Mouse (Mus musculus): Measurements from ENCODE around the gene Tsx. TPM values are rescaled to one million over a fixed set of nuclear protein-coding genes. Genes with fewer than 3 reads are reported as not detected.

Gene Tsx
- total RNA-seq, 2 experiments from 2014 or later: 0.52 TPM; not detected in 1

GRCm38 (mm10) chrX:103468998-103469397, 54.7 kb downstream of the Tsx start:
- no peak for DNase-seq (ENCODE audit: low spot score in 2 of 2)
- intact Hi-C loops (cut with DNase I): no loop called here

- intact Hi-C loops (cut with DNase I): no loop called here
Measured at GRCm38 (mm10) chrX:103472346-103472745, 58.1 kb downstream of the Tsx start.

More at GRCm38 (mm10) chrX:103472346-103472745, 58.1 kb downstream of the Tsx start:
- no peak for DNase-seq (ENCODE audit: low spot score in 2 of 2)

Other genes with a start within 250 kb of the Tsx start
- 10 to 100 TPM; 90.8 to 97.0 TPM for gene Nap1l2, start 227.8 kb upstream of the Tsx start, total RNA-seq (2021)
- gene Cdx4, start 93.1 kb upstream of the Tsx start, total RNA-seq (2021): not detected
- gene Chic1, start 58.0 kb upstream of the Tsx start, total RNA-seq (2021): 10 to 100 TPM; 16.3 to 21.4 TPM
- gene Gm26992, start 7.5 kb downstream of the Tsx start, total RNA-seq (2021): under 1 TPM in 1 of 2 experiments, not detected in 1; 0.96 TPM
- gene Zcchc13, start 216.1 kb downstream of the Tsx start, total RNA-seq (2021): not detected

Data from left cerebral cortex, postnatal 36 days (tissue).